Mouse (Mus musculus): ENCODE measurements at regions not wholly inside any gene's neighbourhood (a gene's known extent, or its start where the extent isn't known, plus 50 kb on each side); places are given as distances from the start of the nearest gene placed in this dataset.

GRCm38 (mm10) chr5:148620895-148621786 lies 68.6 kb upstream of the Ubl3 start:
- DNase-seq (ENCODE audit: low spot score in 2 of 2): no peak

GRCm38 (mm10) chr5:148619917-148620316 lies 67.3 kb upstream of the Ubl3 start:
- no peak for DNase-seq (ENCODE audit: low spot score in 2 of 2)

GRCm38 (mm10) chr5:148616426-148616825 lies 63.8 kb upstream of the Ubl3 start:
- no peak for DNase-seq (ENCODE audit: low spot score in 2 of 2)

GRCm38 (mm10) chr5:148615706-148616366 lies 63.2 kb upstream of the Ubl3 start:
- DNase-seq (ENCODE audit: low spot score in 2 of 2): no peak

DNA sequence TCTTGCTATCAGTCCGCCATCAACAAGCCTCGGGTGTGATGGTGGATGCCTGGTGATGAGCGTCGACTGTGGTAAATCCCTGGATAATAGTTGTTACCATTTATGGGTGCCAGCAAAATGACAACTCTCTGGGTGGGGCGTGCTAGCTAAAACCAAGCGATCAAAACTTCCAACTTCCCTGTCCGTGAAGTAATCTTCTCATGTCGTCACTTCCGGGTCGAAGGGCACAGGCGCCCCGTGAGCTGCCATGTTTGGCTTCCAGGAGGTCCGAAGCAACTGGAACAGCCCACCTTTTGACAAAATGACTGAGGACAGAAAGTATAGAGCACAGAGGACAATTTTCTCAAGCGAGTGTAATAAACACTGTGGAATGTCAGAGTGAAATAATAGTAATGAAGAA lies 62.5 kb upstream of the Ubl3 start:
- DNase-seq (ENCODE audit: low spot score in 2 of 2): no peak

DNA sequence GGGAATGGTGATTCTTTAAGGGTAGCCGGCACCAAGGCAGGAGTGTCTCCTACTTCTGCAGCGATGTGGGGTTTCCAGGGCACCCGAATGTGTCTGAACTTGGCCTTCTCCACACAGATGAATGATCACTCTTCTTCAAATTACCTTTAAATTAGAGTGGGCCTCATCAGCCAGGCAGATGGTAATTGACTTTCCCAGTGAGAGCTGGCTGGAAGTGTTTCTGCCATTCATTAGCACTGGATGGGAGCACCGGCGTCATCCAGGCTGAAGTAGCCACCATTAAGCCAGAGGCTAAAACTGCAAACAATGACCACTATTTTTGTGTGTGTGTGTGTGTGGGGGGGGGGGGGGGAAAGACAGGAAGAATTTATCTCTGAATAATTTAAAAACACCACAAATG lies 58.7 kb upstream of the Ubl3 start:
- DNase-seq (ENCODE audit: low spot score in 2 of 2): no peak

- DNase-seq (ENCODE audit: low spot score in 2 of 2): no peak
These were observed 56.9 kb upstream of the Ubl3 start for GRCm38 (mm10) chr5:148609506-148609880.

GRCm38 (mm10) chr5:148608857-148609505 lies 56.4 kb upstream of the Ubl3 start:
- no peak for DNase-seq (ENCODE audit: low spot score in 2 of 2)

- DNase-seq (ENCODE audit: low spot score in 2 of 2): no peak
These were observed 55.6 kb upstream of the Ubl3 start for GRCm38 (mm10) chr5:148608178-148608577.

- DNase-seq (ENCODE audit: low spot score in 2 of 2): no peak
These were observed 53.1 kb upstream of the Ubl3 start for GRCm38 (mm10) chr5:148605730-148606129.

Measured in adrenal gland, adult 18-20 months (tissue).